Mouse (Mus musculus): ENCODE data around the gene Orm3.
A peak's percentile ranks its signal among the peaks of the same experiment; 100 is the strongest.

Gene Orm3

DNA sequence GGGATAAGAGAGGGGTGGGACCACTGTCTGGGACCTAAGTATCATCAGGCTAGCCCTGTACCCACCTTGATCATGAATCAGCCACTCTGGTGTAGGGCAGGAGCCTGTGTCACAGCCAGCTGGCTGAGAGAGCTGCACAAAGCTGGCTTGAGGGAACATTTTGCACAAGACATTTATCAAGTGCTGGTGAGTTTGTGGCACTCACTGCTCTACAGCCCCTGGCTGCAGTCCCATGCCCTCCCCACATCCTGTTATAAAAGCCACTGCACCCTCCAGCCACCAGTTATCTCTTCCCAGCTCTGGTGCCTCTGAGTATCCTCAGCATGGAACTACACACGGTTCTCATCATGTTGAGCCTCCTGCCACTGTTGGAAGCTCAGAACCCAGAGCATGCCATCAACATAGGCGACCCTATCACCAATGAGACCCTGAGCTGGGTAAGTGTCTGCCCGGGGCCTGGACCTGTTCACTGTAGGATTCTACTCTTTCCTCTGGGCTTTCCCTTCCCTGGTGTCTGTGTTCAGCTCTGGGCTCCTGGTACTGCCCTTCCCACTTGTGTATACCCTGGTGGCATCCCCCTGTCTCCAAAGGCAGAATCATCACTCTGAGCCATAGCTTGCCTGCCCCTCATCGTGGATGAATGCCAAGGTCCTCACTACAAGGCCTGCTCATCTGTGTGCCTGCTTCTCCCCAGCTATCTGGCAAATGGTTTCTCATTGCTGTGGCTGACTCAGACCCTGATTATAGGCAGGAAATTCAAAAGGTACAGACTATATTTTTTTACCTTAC, at the start of gene Orm3:
Gene Orm3, plus strand, starts transcription at position 286 of the 789 bp plus-strand sequence.
- DNase-seq = no peak

DNA sequence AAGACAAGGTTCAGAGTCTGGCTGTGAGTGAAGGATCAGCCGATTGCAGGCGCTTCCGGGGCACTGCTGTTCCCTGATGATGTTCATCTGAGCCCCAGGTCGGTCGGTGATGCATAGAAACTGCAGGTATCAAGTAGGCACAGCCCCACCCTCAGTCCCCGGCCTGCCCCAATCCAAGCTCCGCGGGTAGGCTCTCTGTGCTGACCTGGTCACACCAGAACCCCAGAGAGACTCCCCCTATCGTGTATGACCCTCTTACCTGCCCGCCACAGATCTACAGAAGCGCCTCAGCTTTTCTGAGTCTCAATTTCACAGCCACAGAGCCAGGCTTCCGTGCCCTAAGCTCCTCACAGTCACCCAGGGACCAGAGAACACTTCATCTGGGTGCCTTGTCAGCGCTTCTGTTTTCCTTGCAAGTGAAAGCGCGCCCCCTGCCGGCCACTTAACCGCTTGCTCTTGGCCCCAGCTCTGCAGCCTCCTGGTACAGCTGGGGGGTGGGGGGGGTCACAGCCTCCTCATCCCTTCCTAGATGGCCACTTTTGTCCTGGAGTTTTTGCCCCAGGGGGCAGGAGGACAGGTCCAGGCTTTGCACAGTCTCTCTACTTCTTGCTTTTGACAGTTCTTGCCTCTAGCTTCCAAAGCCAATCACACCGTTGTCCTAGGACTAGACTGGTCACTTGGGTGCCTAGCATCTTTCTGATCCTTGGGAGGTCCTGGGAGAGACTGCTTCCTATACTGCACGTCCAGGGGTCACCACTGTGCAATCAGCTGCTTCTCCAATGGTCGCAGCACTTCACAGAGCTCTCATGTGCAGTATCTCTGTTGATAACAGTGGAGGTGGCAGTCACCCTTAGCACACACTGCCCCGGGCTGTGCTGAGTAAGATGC, 48.5 kb upstream of the Orm3 start:
- peak; percentile 90 for DNase-seq

DNA sequence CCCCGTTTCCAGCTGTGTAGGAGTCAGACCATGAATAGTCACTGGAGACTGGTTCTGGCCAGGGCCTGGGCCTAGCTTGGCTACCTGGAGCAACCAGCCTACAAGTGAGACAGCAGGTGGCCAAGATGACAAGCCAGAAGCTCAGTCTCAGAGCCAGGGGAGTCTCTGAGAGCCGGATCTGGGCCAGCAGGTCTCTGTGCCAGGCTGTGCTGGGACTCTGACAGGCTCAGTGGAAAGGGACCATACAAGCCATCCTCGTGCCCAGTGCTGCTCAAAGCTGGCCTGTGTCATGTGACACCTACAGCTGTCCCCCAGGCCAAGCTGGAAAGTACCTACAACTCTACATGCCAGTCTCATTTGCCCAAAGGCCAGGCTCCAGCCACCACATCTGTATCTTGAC, 47.6 kb upstream of the Orm3 start:
- no peak for DNase-seq

DNA sequence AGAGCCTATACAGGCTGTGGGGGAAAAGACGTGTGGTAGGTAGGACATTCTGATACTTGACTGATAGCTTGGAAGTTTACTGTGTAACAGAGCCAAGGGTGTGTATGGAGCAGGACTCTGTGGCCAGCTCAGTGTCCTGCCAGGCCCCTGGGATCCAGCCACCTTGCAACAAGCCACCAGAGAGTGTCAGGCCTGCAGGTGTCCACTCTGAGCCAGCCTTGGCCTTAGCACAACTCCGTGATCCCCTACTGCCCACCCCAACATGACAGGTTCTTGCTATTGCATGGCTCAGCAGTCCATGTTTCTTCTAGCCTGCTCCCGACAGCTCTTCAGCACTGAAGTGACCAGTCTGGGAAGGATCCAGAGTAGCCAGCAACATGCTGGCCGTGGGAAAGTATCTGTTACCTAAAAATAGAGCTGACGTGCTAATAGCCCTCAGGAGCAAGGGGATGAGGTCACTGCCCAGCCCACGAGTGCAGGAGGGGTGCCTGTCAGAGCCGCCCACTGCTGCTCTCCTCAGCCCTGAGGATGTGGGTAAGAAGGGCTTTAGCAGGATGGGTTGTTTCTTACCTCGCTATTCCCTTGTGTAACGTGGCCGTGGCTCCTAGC, 45.6 kb upstream of the Orm3 start:
- no peak for DNase-seq

DNA sequence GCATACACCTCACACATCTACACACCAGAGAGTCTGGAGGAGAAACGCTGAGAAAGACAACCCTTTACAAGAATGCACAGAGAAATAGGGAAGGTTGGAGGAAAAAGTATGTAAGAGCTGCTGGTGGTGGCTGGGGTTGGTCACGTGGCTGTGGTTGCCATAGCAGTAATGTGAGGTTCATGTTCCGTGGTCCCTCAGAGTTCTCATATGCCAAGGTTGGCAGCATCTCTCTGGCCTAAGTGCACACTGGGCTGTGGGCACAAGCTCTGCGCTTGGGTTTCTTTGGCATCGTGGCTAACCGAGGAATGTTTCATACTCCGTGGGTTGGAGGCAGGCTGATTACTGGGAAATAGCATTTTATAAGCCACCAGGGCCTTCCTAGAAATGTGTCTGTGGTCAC, 44.5 kb upstream of the Orm3 start:
- DNase-seq = no peak

DNA sequence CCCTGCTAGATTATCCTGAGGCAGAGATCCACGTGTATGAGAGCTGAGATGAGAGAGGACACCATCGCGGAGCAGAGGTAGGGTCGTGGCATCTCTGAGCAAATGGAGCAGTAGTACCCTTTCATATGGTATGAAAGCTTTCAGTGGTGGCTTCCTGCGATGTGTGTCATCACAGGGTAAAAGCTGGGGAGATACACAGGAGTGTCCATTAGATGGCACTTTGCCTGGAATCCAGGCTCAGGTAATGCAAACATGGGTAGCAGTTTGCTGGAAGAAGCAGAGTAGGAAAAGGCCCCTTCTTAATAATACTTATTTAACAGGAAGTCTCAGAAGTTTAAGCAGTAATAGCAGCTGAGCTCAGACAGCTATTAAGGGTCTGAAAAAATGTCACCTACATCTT, 41.9 kb upstream of the Orm3 start:
- DNase-seq = no peak

DNA sequence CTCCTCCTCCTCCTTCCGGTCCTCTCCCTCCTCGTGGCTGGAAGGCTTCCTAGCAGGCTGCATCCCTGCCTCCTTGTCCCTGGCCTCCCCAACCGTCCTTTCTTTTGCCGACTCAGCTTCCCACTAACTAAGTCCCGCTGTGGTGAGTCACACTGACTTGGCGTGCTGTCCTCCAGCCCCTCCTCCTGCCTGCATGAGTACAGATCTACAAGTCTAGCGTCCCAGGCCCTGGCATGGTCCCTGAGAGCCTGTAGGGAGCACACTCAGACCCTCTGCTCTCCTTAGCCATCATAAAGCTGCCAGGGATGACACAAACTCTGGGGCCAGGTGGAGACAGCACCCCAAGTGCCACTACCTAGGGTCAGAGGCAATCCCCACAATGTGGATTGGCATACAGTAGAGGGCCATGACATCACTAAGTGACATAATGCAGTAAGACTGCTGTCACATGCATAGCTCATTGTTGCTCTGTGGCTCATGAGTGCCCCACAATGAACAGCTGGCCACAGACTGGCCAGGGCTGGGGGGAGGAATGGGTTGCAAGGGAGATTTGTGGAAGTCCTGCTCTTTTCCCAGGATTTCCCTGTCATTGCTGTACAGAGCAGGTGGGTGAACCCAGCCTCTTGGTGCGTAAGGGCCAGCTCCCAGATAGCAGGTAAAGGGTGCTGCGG, 39.8 kb upstream of the Orm3 start:
- DNase-seq = no peak

DNA sequence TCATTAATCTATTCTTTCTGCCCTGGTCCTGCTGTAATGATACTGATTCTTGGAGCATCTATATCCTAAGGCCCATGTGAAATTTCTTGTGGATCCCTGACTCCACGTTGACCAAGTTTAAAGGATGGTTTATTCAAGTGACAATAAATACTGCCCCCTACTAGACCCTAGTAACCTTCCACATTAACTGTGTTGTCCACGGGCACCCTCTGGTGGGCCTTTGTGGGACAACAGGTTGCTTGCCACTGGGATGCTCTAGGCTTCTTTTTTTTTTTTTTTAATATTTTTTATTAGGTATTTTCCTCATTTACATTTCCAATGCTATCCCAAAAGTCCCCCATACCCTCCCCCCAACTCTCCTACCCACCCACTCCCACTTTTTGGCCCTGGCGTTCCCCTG, 36.4 kb upstream of the Orm3 start:
- DNase-seq = peak; percentile 69

DNA sequence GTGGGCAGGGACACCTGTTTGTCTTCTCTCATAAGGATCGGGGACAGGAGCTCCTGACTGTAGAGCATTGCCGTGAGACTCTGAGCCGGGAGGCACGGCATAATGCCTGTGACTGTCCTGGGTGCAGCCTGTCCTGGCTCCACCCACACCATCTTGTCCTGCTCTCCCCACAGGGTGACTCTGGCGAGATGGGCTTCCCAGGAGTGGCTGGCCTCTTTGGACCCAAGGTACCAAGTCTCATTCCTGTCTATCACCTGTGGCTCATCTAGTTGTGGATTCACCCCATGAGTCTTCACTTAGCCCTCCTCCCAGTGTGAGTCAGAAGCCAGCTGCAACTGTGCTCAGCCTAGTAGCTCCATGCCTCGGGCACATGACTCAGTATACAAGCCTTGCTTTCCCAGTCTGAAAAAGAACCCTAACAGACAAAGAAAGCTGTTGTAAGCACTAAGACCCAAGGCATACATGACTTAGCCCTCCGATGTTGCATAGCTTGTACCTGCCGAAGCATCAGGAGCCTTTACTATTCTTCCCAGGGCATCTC, 32.6 kb upstream of the Orm3 start:
- DNase-seq = no peak

DNA sequence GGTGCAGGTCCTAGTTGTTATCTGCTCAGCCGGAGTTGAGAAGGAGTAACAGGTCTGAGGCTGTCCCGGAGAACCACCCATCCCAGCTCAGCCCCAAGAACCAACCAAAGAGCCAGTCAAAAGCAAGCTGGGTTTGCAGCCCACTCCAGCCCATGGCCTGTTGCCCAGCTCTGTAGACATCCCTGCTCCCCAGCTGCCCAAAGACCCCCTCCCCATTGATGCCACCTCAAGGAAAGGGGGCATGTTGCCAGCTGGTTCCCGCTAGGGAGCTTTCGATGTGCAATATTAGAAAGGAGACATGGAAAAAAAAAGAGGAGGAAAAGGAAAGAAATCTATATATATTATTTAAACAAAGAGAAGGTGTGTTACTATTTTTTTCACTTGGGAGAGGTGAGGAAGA, 22.6 kb upstream of the Orm3 start:
- DNase-seq = no peak

DNA sequence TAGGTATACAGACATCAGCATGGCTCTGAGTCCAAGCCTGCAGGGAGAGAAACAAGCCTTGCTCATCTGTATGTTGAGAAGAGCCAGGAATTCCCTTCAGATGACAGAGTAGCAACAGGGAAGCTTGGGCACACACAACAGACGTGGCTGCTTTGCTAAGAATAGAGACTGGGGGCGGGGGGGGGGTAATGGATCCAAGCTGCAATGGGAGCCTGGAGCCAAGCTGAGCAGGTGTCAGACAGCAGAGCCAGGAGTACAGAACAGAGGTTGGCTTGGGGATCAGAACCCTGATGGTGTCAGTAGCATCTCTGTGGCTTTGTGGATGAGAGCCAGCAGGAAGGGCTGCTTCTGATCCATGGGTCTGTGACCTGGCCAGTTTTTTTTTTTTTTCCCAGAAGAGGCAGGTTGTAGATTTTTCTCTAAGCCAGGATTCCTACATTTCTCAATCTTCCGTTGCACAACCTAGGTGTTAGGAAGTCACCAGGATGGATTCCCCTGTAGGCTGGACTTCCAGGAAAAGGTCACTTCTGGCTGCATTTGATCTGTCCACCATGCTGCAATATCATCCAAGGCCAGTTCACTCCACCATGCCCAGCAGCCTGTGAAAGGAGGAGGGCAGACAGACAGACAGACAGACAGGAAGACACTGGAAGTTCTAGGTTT, 17.4 kb upstream of the Orm3 start:
- no peak for DNase-seq

DNA sequence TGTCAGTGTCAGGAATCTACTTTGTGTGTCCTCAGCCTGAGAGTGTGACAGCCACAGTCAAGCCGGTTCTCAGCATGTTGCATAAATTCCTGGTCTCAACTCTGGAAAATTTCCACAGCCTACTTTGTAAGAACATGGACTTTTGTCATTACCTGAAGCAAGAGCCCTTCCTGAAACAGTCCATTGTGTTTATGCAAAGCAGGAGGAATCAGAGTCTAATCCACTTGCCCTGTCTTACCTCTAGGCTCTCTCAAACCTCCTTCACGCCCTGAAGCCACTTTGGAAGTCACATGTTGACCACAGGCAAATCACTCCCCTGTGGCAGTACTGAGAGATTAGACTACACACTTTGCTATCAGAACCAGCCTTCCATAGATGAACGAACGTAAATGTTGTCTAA, 13.5 kb upstream of the Orm3 start:
- DNase-seq = no peak

DNA sequence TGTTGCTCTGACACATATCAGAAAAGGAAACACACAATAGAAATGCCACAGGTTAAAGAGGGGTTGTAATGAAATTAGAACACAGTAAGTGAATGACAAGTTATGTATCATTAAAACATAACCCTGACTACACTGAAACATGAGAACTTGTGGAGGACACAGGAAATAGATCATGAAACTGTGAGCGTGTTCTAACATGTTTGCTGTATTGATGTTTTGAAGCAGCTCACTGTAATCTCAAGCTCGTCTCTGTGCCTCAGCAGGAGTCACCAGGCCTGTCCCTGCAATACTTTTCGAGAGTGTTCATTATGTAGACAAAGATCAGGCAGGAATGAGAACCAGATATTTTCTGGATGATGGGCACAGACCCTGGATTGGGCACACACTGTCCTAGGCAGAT, 12.4 kb upstream of the Orm3 start:
- no peak for DNase-seq

DNA sequence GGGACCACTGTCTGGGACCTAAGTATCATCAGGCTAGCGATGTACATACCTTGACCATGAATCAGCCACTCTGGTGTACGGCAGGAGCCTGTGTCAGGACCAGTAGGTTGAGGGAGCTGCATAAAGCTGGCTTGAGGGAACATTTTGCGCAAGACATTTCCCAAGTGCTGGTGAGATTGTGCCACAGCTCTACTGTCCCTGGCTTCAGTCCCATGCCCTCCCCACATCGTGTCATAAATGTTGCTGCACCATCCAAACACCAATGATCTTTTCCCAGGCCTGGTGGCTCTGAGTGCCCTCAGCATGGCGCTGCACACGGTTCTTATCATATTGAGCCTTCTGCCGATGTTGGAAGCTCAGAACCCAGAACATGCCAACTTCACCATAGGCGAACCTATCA, 11.7 kb upstream of the Orm3 start, which contains the start of gene Orm1:
Gene Orm1, plus strand, starts transcription at position 266 of the 400 bp plus-strand sequence.
- DNase-seq = no peak

DNA sequence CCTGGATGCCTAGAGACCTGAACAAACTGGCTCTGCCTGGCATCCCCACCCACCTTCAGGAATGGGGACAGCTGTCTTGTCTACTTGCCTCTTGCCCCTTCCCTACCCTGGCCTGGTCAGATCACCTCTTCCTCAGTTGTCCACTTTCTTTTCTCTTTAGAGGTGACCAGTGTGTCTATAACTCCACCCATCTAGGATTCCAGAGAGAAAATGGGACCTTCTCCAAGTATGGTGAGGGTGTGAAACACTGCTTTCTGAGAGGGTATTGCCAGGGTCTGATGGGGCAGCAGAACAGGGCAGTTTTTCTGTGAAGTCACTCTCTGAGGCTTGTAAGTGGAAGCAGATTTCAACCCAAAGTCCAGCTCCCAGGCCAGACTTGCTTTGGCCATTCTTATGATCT, 10.7 kb upstream of the Orm3 start:
- DNase-seq = no peak

DNA sequence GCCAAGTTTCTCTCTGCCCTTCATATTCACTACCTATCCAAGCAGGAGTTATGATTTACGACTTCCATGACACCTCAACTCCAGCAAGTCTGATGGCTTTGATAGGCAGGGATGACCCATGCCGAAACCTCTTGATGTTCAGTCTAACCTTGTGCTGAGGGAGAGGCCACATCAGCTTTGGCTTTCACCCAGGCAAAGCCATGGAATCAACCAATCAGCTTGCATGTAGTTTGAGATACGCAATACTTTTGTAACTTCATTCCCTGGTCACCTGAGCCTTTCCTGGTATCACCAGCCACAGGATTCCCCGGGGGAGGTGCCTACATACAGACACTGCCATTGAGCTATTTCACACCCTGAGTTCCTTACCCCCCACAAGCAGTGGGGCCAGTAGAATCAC, 9.3 kb upstream of the Orm3 start:
- no peak for DNase-seq

DNA sequence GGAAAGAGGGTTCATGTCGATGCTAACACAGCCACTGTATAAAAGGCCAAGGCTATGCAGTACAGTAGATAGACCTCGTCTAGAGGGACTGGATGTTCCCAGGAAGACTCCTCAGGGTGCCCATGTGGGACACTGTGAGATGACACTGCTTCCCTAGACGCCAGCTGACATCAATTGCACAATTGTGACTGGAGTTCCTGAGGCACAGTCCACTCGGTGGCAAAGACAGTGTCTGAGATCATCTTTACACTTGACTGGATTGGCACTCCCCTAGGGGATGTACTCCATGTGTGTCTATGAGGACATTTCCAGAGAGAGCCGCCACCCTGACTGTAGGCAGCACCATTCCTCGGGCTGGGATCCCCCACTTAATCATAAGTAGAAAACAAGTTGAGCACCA, 7.4 kb upstream of the Orm3 start:
- no peak for DNase-seq

DNA sequence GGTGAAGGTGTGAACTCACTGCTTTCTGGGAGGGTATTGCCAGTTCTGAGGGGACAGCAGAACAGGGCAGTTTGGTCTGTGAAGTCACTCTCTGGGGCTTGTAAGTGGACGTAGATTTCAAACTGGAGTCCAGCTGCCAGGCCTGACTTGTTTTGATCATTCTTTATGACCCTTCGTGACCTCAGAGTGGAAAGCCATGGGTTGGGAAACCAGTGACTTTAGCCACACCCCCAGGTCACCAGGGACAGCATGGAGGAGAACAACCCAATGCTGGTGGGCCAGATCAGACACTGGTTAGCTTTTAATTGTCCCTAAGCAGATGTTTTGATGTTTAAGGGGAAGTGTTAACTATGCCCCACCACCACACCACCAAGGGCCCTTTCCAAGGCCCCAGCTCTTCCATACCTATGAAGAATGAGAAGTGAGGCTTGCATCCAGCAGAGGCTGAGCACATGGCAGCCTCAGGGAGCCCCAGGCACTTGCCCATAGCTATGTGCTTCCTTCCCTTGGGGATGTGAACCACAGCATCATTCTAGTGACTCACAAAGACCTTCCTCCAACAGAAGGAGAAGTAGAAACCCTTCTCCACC, 1.1 kb downstream of the Orm3 start:
- DNase-seq = no peak

DNA sequence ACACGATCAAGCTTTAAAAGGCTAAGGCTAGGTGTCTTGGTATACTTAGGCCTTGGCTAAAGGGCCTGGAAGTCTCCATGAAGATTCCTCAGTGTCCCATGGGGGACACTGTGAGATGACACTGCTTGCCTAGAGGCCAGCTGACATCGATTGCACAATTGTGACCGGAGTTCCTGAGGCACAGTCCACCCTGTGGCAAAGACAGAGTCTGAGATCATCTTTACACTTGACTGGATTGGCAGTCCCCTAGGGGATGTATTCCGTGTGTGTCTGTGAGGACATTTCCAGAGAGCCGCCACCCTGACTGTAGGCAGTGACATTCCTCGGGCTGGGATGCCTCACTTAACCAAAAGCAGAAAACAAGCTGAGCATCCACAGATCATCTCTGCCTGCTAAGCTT, 3.9 kb downstream of the Orm3 start:
- DNase-seq = no peak

DNA sequence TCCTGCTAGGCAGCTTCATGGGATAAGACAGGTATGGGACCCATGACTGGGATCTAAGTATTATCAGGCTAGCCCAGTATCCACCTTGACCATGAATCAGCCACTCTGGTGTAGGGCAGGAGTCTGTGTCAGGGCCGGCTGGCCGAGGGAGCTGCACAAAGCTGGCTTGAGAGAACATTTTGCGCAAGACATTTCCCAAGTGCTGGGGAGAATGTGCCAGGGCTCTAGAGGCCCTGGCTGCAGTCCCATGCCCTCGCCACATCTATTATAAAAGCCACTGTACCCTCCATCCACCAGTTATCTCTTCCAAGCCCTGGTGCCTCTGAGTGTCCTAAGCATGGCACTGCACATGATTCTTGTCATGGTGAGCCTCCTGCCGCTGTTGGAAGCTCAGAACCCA, 6.2 kb downstream of the Orm3 start, which contains the start of gene Orm2:
Gene Orm2, plus strand, starts transcription at position 300 of the 400 bp plus-strand sequence.
- DNase-seq = no peak

DNA sequence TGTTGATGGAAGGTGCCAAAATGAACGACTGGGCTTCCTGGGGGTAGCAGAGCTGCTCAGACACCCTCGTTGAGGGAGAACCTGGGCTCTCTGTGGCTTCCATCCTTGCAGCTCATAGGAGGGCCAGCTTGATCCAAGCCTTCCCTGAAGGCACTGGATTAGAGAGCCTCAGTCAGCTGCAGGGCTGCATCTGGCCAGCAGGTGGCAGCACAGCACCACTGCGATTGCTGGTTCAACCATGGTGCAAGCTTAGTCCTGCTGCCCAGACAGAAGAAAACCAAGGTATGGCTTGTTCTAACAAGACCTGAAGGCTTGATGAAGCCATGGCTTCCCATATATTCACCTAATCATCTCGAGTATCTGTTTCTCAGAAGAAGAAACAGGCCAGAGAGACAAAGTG, 12.6 kb downstream of the Orm3 start:
- DNase-seq = peak; percentile 89

DNA sequence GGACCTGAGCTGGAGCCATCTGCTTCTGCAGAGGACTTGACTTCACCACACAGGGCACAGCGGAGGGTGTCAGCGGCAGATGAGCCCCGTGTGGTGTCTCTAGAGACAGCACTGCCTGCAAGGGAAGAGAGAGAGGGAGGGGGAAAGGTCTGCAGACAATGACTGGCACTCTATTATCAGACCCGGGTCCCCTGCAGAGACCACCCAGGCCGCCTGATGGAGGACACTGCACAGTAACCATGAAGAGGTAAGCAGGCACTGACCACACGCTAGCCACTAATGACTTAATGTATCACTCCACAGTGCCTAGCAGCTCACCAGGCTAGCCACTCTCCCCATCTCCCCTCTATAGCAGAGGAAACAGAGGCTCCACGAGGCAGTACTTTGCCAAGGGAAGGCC, 14.9 kb downstream of the Orm3 start:
- no peak for DNase-seq
